Mouse (Mus musculus): ENCODE measurements around the gene Chchd1.

- TF ChIP-seq CEBPB (IDR thresholded peaks at IDR 0.05; ENCODE audit: insufficient read depth, poor library complexity, severe bottlenecking) = no peak
- peak; percentile 42 for TF ChIP-seq POLR2AphosphoS2 (IDR thresholded peaks at IDR 0.05; ENCODE audit: insufficient read length, low read depth)
Observed at GRCm38 (mm10) chr14:20663601-20664000, 39.2 kb upstream of the Chchd1 start.
